Mouse (Mus musculus) Patski (cell line): ENCODE results near the gene Aloxe3. TPM values are rescaled to one million over a fixed set of nuclear protein-coding genes. Genes with fewer than 3 reads are reported as not detected.

Experiments
- ATAC-seq: fragments of 100-300 bp; one replicate; pipeline ENCODE4 v1.8.0; 2021
- CTCF ChIA-PET: fragments of 350-600 bp; sonication (Branson Sonifier 250); formaldehyde crosslinking; loops from one replicate; lab custom pipeline; 2022; ENCODE audit warnings: inconsistent platforms; lab: Charles Lee
- POLR2A ChIA-PET: fragments of 350-600 bp; sonication (Branson Sonifier 250); formaldehyde crosslinking; loops from one replicate; lab custom pipeline; 2022; ENCODE audit warnings: antibody characterized with exemption, inconsistent platforms; lab: Charles Lee
- DNase-seq: peaks from one replicate; pipeline ENCODE4 v3.0.0-alpha.2; 2011; ENCODE audit warnings: low read depth, low spot score
- H3K27me3 ChIP-seq: fragments of 371-371 bp; one replicate; pipeline ENCODE4 v1.5.1; 2021
- CTCF ChIP-seq: fragments of 100-300 bp; IDR thresholded peaks from one replicate; pipeline ENCODE4 v1.5.1; 2021
- in situ Hi-C: fragments of 300-500 bp; cut with MboI; formaldehyde crosslinking; loops from 3 replicates; pipeline ENCODE4 v1.11.1; 2018; ENCODE audit warnings: low pct_unique_long_range_greater_than_20kb, mixed read lengths
- polyA plus RNA-seq: library from polyadenylated mRNA; unstranded; gene quantifications from one replicate; pipeline ENCODE4 v1.2.3, GENCODE M21; 2021

Gene Aloxe3
- polyA plus RNA-seq = 0.36 TPM

- DNase-seq (no peak), ATAC-seq (no peak)
- TF ChIP-seq CTCF = no peak
- CTCF ChIA-PET = interaction anchor here (6.2 kb wide), 1 partner anchor 61 kb away, joined by 78 read pairs; no protein-coding TSS in a partner anchor
- no peaks in the 10 kb centered on the region for H3K27me3 ChIP-seq
- POLR2A ChIA-PET = no interaction called here
- in situ Hi-C loops = loop anchor here (5.0 kb wide), 1 partner anchor 117 kb away; no protein-coding TSS in a partner anchor
Measured at GRCm38 (mm10) chr11:69125852-69125918, at the start of gene Aloxe3. Gene Aloxe3 (plus strand): TSS chr11:69125896.

GRCm38 (mm10) chr11:69076572-69076971 lies 49.1 kb upstream of the Aloxe3 start:
- ATAC-seq (no peak), DNase-seq (no peak)
- no peaks in the 10 kb centered on the region for H3K27me3 ChIP-seq
- ChIA-PET POLR2A (interaction anchor here (0.7 kb wide), 1 partner anchor 14 kb away, joined by 3 read pairs; no protein-coding TSS in a partner anchor), CTCF (interaction anchor here (0.9 to 4.4 kb wide), 4 partner anchors 9 to 48 kb away, joined by 3 to 13 read pairs (median 4); no protein-coding TSS in a partner anchor)
- TF ChIP-seq CTCF = no peak
- in situ Hi-C loops = loop anchor here (25.0 kb wide), 1 partner anchor 911 kb away; the partner anchor contains the start of genes Ctdnep1, Elp5, Gabarap and Phf23

GRCm38 (mm10) chr11:69077316-69077715 lies 48.4 kb upstream of the Aloxe3 start:
- no peak for ATAC-seq
- DNase-seq = no peak
- CTCF ChIA-PET = interaction anchor here (0.7 to 1.5 kb wide), 4 partner anchors 9 to 48 kb away, joined by 3 to 5 read pairs (median 3); no protein-coding TSS in a partner anchor
- no peaks in the 10 kb centered on the region for H3K27me3 ChIP-seq
- TF ChIP-seq CTCF = no peak
- POLR2A ChIA-PET = no interaction called here
- in situ Hi-C loops = loop anchor here (25.0 kb wide), 1 partner anchor 910 kb away; the partner anchor contains the start of genes Ctdnep1, Elp5, Gabarap and Phf23

GRCm38 (mm10) chr11:69078041-69078440 lies 47.7 kb upstream of the Aloxe3 start:
- in situ Hi-C loops = loop anchor here (25.0 kb wide), 1 partner anchor 909 kb away; the partner anchor contains the start of genes Ctdnep1, Elp5, Gabarap and Phf23
- ATAC-seq (no peak), DNase-seq (no peak)
- no peaks in the 10 kb centered on the region for H3K27me3 ChIP-seq
- CTCF ChIA-PET = interaction anchor here (0.7 to 1.1 kb wide), 3 partner anchors 9 to 46 kb away, joined by 3 read pairs; no protein-coding TSS in a partner anchor
- TF ChIP-seq CTCF = no peak
- POLR2A ChIA-PET = interaction anchor here (1.1 kb wide), 1 partner anchor 9 kb away, joined by 3 read pairs; no protein-coding TSS in a partner anchor

GRCm38 (mm10) chr11:69078805-69079438 lies 46.8 kb upstream of the Aloxe3 start:
- H3K27me3 ChIP-seq = no peaks in the 10 kb centered on the region
- DNase-seq (no peak), ATAC-seq (no peak)
- in situ Hi-C loops = loop anchor here (25.0 kb wide), 1 partner anchor 908 kb away; the partner anchor contains the start of genes Ctdnep1, Elp5, Gabarap and Phf23
- TF ChIP-seq CTCF = no peak
- CTCF ChIA-PET = interaction anchor here (1.4 to 2.1 kb wide), 3 partner anchors 12 to 43 kb away, joined by 6 to 8 read pairs (median 7); partner anchors contain the start of gene 9130213A22Rik
- POLR2A ChIA-PET = interaction anchor here (0.6 to 1.2 kb wide), 6 partner anchors 8 to 1157 kb away, joined by 3 to 6 read pairs (median 4); partner anchors contain the start of genes 9130213A22Rik, Per1 and Vamp2

- TF ChIP-seq CTCF = no peak
- ChIA-PET POLR2A (interaction anchor here (0.6 to 1.1 kb wide), 3 partner anchors 12 to 43 kb away, joined by 3 to 6 read pairs (median 6); partner anchors contain the start of gene 9130213A22Rik), CTCF (interaction anchor here (1.1 to 2.1 kb wide), 4 partner anchors 12 to 42 kb away, joined by 5 to 8 read pairs (median 6); partner anchors contain the start of genes 9130213A22Rik and Per1)
- H3K27me3 ChIP-seq = no peaks in the 10 kb centered on the region
- DNase-seq (no peak), ATAC-seq (no peak)
- in situ Hi-C loops = loop anchor here (25.0 kb wide), 1 partner anchor 907 kb away; the partner anchor contains the start of genes Ctdnep1, Elp5, Gabarap and Phf23
Measured at GRCm38 (mm10) chr11:69080102-69080854, 45.4 kb upstream of the Aloxe3 start.

- CTCF ChIA-PET = no interaction called here
- TF ChIP-seq CTCF = no peak
- POLR2A ChIA-PET = interaction anchor here (0.6 kb wide), 1 partner anchor 42 kb away, joined by 6 read pairs; no protein-coding TSS in a partner anchor
- no peaks in the 10 kb centered on the region for H3K27me3 ChIP-seq
- in situ Hi-C loops = loop anchor here (25.0 kb wide), 1 partner anchor 906 kb away; the partner anchor contains the start of genes Ctdnep1, Elp5, Gabarap and Phf23
- no peak for DNase-seq
- no peak for ATAC-seq
Measured at GRCm38 (mm10) chr11:69080855-69081222, 44.9 kb upstream of the Aloxe3 start.

- DNase-seq = no peak
- ChIA-PET POLR2A (no interaction called here), CTCF (interaction anchor here (1.0 to 1.4 kb wide), 2 partner anchors 12 to 42 kb away, joined by 3 to 5 read pairs; partner anchors contain the start of gene 9130213A22Rik)
- no peak for TF ChIP-seq CTCF
- no peaks in the 10 kb centered on the region for H3K27me3 ChIP-seq
- in situ Hi-C loops = loop anchor here (25.0 kb wide), 1 partner anchor 906 kb away; the partner anchor contains the start of genes Ctdnep1, Elp5, Gabarap and Phf23
- no peak for ATAC-seq
Measured at GRCm38 (mm10) chr11:69081613-69082012, 44.1 kb upstream of the Aloxe3 start.

GRCm38 (mm10) chr11:69085608-69086007 lies 40.1 kb upstream of the Aloxe3 start:
- ChIA-PET CTCF (interaction anchor here (1.2 to 2.2 kb wide), 2 partner anchors 10 to 19 kb away, joined by 3 to 8 read pairs; no protein-coding TSS in a partner anchor), POLR2A (no interaction called here)
- in situ Hi-C loops = loop anchor here (25.0 kb wide), 1 partner anchor 902 kb away; the partner anchor contains the start of genes Ctdnep1, Elp5, Gabarap and Phf23
- no peak for ATAC-seq
- no peak for TF ChIP-seq CTCF
- no peaks in the 10 kb centered on the region for H3K27me3 ChIP-seq
- DNase-seq = no peak
